Mouse (Mus musculus): ENCODE measurements at regions not wholly inside any gene's neighbourhood (a gene's known extent, or its start where the extent isn't known, plus 50 kb on each side); places are given as distances from the start of the nearest gene placed in this dataset.
A peak's percentile ranks its signal among the peaks of the same experiment; 100 is the strongest.

GRCm38 (mm10) chr13:59917185-59917584 lies 94.2 kb upstream of the Tut7 start:
- DNase-seq (ENCODE audit: low read depth, low spot score) = no peak

GRCm38 (mm10) chr13:59916166-59917044 lies 93.5 kb upstream of the Tut7 start:
- no peak for DNase-seq (ENCODE audit: low read depth, low spot score)

GRCm38 (mm10) chr13:59915734-59916133 lies 92.8 kb upstream of the Tut7 start:
- DNase-seq (ENCODE audit: low read depth, low spot score) = no peak

GRCm38 (mm10) chr13:59910179-59911071 lies 87.5 kb upstream of the Tut7 start:
- DNase-seq (ENCODE audit: low read depth, low spot score) = no peak

DNA sequence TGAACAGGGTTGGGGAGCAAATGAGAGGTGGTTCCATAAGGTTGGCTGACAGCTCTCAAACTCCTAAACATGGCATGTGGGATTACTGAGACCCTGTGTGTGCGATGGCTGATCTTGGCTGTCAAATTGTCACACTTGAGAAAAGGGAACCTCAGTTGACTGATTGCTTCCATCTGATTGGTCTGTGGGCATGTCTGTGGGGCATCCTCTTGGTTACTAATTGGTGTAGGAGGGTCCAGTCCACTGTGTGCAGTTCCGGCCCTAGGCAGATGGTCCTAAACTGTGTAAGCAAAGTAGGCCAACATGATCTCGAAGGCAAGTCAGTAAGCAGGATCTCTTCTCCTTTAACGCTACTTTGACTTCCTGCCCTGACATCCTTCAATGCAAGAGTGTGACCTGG lies 86.5 kb upstream of the Tut7 start:
- no peak for DNase-seq (ENCODE audit: low read depth, low spot score)

DNA sequence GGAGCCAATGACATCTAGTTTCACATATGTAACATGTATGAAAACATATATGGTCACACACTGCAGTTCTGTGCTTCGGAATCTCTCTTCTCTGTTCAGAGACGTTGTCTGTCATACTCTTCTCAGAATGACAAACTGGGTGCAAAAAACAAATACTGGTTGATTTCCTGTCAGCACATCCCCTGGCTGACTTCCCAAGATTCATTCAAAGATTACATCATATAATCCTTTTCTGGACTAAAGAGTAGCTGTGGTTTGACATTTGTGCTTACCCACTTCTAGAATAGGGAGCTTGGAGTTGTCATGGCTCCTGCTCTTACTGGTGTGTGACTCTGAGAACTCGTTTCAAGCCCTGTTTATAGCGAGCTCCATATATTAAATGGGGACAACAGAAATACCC lies 85.8 kb upstream of the Tut7 start:
- no peak for DNase-seq (ENCODE audit: low read depth, low spot score)

GRCm38 (mm10) chr13:59905488-59905887 lies 82.5 kb upstream of the Tut7 start:
- no peak for DNase-seq (ENCODE audit: low read depth, low spot score)

DNA sequence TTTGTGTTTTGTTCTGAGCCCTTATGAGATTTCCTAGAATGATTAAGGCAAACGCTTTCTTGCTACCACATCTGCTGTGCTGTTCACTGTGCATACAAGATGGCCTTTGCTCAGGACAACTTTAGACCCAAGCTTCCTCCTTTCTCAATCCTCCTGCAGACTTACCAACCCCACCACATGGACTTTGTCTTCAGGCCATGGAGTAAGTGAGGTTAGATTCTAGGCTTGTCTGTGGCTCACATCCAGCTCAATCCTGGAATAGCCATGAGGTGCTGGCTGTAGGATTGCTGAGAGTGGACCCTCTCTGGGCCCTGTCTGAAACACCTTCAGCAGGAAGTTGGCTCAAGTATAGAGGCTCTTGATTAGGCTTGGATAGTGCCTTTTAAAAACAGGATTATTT lies 81.5 kb upstream of the Tut7 start:
- no peak for DNase-seq (ENCODE audit: low read depth, low spot score)

DNA sequence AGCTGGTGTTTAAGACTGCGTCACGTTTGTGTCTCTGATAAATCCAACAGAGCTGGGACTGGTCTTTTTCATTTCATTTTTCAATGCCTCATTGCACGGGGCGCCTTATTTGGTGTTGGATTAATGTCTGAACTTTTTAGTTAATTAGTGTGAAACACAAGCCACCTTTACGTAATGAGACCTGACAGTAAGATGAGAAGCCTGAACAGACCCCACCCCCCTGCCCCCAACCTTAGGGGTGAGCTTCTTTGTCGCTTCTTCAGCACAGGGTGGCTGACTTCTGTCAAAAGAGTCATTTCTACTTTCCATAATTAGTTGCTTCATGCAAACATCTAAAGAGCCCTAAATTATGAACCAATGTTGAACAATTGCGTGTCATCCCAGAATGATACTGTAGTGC lies 76.6 kb upstream of the Tut7 start:
- DNase-seq (ENCODE audit: low read depth, low spot score) = no peak

GRCm38 (mm10) chr13:59895754-59896153 lies 72.8 kb upstream of the Tut7 start:
- DNase-seq (ENCODE audit: low read depth, low spot score) = no peak

GRCm38 (mm10) chr13:59894094-59894493 lies 71.1 kb upstream of the Tut7 start:
- no peak for DNase-seq (ENCODE audit: low read depth, low spot score)

- DNase-seq (ENCODE audit: low read depth, low spot score) = no peak
These were observed 70.0 kb upstream of the Tut7 start for GRCm38 (mm10) chr13:59892961-59893360.

DNA sequence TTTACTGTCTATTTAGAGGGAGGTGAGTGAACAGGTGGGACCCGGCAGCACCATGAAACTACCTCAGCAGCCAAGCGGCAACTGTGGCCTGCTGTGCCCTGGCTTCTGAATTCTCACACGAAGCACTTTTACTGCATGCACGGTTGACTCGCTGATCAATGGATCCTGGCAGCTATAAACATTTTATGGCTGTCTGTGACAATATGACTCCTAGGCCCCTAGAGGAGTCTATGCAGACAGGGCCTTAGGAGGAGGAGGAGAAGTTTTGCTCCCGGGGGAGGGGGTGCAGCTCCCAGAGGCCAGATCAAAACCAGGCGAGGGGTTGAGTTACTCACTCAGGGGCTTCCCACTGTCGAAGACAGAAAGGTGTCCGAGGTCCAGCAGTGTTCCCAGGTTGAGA lies 69.4 kb upstream of the Tut7 start:
- DNase-seq (ENCODE audit: low read depth, low spot score) = no peak

GRCm38 (mm10) chr13:59891737-59892136 lies 68.8 kb upstream of the Tut7 start:
- no peak for DNase-seq (ENCODE audit: low read depth, low spot score)

DNA sequence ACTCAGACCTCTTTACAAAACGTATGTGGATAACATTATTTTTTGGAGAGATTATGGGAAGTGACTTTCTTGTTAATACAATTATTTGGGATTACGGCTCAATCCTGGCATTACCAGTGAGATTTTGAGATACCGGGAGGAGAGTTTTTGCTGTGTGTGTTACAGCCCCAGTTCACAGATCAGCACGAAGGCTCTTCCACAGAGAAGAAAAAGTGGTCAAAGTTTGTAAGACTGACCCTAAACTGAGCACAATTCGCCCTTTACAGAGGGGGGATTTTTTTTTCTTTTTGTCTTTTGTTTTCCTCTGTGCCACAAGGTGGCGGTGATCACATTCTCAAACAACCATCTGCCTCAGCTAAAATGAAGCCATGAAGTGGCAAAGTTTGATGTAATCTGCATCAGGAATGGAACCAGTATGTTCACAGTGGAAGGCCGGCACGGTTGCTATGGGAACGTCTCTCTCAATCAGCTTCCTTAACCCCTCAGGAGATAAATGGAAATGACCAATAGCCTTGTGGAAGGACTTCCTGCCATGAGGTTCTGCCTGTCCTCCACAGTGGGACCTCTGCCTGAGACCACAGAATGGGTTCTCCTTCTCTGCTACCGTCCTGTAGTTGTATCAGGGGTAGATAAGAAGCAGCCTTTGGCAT lies 66.6 kb upstream of the Tut7 start:
- DNase-seq (ENCODE audit: low read depth, low spot score) = peak; percentile 66

DNA sequence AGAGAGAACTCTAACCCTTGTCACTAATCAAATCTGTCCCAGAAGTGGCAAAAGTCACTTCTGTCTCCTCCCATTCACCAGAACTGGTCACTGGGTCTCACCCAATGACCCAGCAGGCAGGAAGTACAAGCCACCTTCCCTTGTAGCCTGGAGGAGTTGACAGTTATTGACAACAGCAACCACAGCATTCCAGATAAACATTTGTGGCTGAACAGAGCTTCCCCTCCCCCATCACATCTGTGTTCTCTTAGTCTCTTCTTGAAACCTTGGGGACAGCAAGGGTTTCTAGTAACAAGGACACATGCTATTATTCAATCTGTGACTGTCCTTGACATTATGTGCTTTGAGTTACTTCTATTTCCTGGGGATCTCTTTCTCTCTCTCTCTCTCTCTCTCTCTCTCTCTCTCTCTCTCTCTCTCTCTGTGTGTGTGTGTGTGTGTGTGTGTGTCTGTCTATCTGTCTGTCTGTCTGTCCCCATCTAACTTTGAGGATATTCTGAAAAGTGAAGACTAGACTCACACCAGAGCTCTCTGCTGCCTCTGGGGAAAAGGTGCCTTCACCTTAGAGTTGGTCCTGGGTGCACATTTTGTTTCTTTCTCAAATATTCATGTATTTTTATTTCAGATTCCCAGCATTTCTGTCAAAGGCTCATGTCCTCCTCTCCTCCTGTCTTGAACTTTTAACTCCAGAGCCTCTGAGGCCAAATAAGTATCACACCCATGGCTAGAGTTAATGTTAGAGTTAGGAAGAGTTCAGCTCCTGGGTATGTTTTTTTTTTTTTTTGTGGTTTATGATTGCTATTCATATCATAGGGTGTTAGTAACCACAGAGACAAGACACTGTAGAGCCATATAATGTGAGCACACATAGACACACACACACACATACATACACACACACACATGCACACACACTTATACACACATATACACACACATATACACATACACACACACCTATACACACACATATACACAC lies 65.4 kb upstream of the Tut7 start:
- DNase-seq (ENCODE audit: low read depth, low spot score) = no peak

DNA sequence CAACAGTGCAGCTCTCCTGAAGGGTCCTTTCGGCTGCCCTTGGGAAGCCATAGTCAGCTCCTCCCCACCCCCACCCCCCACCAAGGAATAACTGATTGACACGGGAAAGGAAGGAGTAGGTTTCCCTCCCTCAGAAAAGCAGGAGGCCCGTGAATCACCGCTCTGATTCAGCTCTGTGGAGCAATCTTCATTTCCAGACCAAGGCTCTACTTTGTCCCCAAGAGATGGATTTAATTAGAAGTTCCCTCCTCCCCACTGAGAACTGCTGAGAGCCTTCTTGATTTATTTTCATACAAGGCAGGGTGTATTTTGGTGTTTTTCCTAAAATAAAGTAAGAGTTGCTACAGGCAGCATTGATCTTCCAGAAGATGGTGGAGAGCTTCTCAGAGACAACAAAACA lies 64.4 kb upstream of the Tut7 start:
- DNase-seq (ENCODE audit: low read depth, low spot score) = no peak

DNA sequence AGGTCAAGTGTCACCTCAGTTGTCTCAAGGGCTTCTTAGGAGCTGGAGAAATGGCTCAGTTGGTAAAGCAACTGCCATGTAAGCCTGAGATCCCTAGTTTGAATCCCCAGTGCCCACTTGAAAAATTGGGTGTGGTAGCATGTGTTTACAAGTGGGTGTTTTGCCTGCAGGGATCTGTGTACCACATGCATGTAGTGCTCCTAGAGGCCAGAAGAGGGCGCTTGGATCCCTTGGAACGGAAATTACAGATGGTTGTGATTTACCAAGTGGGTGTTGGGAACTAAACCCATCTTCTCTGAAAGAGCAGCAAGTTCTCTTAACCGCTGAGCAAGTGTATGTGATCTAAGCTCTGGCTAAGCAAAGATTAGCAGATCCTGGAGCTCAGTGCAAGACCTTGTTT lies 63.6 kb upstream of the Tut7 start:
- no peak for DNase-seq (ENCODE audit: low read depth, low spot score)

GRCm38 (mm10) chr13:59881989-59882784 lies 59.2 kb upstream of the Tut7 start:
- DNase-seq (ENCODE audit: low read depth, low spot score) = no peak

DNA sequence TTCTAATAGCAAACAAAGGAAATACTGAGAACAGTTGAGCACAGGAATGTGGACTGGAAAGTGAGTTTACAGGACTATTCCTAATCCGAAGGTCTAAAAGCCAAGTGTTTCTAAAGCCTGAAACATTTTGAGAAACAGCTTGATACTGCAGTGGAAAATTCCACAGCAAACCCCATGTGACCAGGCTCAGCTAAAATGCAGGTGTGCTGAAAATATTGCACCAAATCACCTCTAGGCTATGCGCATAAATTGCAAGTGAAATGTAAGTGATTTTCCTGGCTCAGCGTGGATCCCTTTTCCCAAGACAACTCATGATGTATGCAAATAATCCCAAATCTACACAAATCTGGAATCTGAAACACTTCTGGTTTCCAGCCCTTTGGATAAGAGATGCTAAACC lies 57.1 kb upstream of the Tut7 start:
- no peak for DNase-seq (ENCODE audit: low read depth, low spot score)

Measured in brain, embryonic 18.5 days (tissue).